Mouse (Mus musculus) left cerebral cortex, postnatal 4 days (tissue): ENCODE data around the gene Sh3bgr. TPM values are rescaled to one million over a fixed set of nuclear protein-coding genes. Genes with fewer than 3 reads are reported as not detected.

Source experiments
- DNase-seq: peaks from one replicate; pipeline ENCODE4 v3.0.0-alpha.2; 2022
- intact Hi-C: fragments of 180-260 bp; cut with DNase I; formaldehyde crosslinking; loops from one replicate; pipeline ENCODE4 v1.15.1; 2025
- total RNA-seq, 2 experiments: library from RNA; stranded (reverse); gene quantifications; 2 replicates each; pipeline ENCODE4 v1.2.3; 2021

Sh3bgr gene
- total RNA-seq, 2 experiments from 2014 or later = 1.9 to 3.3 TPM

GRCm38 (mm10) chr16:96209789-96210188 is 9.5 kb downstream of the Sh3bgr start:
- intact Hi-C loops = loop anchor here (10.0 kb wide), 1 partner anchor 465 kb away; no protein-coding TSS in a partner anchor
- DNase-seq = no peak

- intact Hi-C loops = loop anchor here (10.0 kb wide), 1 partner anchor 464 kb away; no protein-coding TSS in a partner anchor
- no peak for DNase-seq
Measured at GRCm38 (mm10) chr16:96210856-96211255, 10.6 kb downstream of the Sh3bgr start.

DNA sequence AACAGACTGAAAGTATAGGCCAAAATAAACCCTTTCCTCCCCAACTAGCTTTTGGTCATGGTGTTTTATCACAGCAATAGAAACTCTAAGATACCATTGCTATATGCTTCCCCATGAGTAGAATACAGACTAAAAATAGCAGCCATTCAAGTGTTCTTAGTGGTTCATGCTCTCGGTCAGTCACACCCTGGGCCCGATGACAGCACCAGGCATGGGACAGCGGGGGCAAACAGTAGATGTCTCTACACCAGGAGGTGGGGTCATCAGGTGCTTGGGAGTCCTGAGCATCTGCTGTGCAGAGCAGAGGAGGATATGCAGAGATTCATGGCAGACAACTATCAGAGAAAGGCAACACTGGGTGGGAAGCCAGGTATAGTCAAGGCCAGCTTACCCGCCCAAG is 12.8 kb downstream of the Sh3bgr start:
- no peak for DNase-seq
- intact Hi-C loops = loop anchor here (10.0 kb wide), 1 partner anchor 462 kb away; no protein-coding TSS in a partner anchor

DNA sequence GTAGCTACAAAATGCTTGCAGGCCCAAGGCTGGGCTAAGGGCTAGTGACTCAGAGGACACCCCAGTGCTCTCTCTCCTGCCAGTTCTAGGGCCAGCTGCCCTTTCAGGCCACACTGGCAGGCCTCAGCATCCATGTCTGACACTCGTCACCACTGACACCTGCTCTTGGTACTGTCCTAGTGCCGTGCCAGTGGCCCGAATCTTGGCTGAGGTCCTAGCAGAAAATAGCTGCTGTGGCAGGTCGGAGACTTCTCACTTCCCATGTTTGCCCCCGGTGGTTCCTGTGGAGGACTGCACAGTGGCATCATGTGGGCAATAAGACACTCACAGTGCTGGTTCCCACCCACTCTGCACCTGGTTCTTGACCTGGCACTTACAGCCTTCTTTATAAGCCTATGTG is 21.2 kb downstream of the Sh3bgr start:
- intact Hi-C loops = no loop called here
- DNase-seq = no peak

GRCm38 (mm10) chr16:96221959-96222358 is 21.7 kb downstream of the Sh3bgr start:
- intact Hi-C loops = no loop called here
- DNase-seq = no peak

DNA sequence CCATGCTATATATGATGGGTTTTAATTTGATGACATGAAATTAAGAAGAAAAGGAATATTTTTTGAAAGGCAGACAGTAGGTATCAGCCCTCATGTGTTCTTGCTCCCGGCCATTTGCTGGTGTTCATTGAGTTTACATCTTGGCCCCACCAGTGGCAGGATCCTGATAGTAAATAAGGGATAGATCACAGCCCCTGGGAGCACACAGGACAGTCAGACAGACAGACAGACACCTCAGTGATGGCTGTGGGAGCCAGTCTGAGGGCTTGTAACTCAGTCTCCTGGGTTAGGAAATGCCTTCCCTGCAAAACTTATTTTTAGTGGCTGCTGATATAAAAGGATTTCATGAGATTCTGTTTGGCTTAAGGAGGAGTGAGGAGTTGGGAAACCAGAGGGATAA is 22.2 kb downstream of the Sh3bgr start:
- intact Hi-C loops = no loop called here
- no peak for DNase-seq

GRCm38 (mm10) chr16:96228438-96228837 is 28.2 kb downstream of the Sh3bgr start:
- no peak for DNase-seq
- intact Hi-C loops = no loop called here

DNA sequence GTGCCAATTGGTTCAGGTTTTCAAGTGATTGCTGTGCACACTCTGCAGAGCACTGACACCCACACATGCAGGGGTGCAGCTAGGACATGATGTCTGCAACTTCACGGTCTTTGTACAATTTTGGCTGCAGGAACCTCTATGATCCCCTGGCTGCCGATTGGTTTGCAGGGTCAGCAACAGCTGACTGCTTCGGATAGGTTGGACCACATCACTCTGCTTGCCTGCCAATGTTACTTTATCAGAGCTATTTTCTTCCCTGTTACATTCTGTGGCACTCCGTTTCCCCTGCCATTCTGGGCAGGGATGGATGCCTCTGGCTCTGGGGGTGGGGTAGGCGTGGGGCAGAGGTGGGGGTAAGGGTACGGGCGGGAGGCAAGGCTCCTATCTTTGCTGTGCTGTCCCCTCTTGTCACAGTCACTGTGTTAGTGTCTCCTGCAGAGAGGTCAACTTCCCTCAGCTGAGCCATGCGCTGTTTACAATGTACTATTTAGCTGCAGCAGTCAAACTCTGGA is 28.9 kb downstream of the Sh3bgr start:
- no peak for DNase-seq
- intact Hi-C loops = no loop called here

GRCm38 (mm10) chr16:96230411-96230810 is 30.2 kb downstream of the Sh3bgr start:
- intact Hi-C loops = loop anchor here (2.0 kb wide), 1 partner anchor 112 kb away; no protein-coding TSS in a partner anchor

DNA sequence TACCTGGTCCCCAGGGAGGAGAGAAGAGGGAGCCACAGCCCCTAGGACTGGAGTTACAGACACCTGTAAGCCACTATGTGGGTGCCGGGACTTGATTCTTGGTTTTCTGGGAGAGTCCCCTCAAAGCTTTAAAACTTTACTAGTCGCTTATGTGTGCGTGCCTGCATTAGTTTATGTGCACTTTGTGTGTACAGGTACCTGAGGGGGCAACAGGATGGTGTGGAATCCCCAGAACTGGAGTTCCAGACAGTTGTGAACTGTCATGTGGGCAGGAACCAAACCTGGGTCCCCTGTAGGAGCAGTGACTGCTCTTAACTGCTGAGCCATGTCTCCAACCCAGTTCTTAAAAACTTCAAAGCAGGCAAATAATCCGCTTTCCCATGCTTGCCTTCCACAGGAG is 31.0 kb downstream of the Sh3bgr start:
- DNase-seq = no peak
- intact Hi-C loops = loop anchor here (2.0 kb wide), 1 partner anchor 112 kb away; no protein-coding TSS in a partner anchor

More at GRCm38 (mm10) chr16:96230411-96230810, 30.2 kb downstream of the Sh3bgr start:
- DNase-seq = peak; percentile 84

DNA sequence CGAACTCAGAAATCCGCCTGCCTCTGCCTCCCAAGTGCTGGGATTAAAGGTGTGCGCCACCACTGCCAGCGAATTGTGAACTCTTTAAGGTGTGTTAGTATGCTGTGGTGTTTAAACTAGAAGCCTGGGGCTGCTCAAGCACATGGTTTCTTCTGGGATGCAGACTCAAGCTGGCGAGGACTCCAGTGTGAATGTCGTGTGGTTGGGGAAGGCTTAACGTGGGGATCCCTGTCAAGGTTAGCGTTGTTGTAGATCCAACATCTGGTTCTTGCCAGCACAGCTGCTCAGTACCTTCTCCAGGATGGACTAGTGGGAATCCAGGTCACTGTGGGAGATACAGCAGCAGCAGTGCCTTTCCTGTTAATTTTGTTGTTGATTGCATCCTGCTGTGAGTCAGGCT is 31.7 kb downstream of the Sh3bgr start:
- intact Hi-C loops = loop anchor here (2.0 kb wide), 1 partner anchor 111 kb away; no protein-coding TSS in a partner anchor
- no peak for DNase-seq

DNA sequence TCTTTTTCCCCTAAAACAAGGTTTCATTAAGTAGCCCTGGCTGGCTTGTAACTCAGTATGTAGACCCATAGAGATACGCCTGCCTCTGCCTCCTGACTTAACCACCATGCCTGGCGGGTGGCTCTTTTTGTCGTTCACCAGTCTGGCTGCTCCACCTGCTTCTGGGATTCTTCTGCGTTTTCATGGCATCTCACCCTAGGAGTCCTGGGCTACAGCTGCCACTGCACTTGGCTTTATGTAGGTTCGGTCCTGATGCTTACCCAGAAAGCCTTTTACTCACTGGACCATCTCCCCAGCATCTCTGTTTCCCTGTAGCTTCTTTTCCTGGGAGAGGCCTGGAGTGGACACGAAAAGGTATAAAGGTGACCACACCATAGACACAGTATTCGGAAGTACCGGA is 33.7 kb downstream of the Sh3bgr start:
- intact Hi-C loops = no loop called here
- no peak for DNase-seq

GRCm38 (mm10) chr16:96235366-96235970 is 35.2 kb downstream of the Sh3bgr start, which contains the start of gene B3galt5:
TSS of gene B3galt5 (plus strand) at chr16:96235801.
- no peak for DNase-seq
- intact Hi-C loops = no loop called here

GRCm38 (mm10) chr16:96244496-96244895 is 44.2 kb downstream of the Sh3bgr start:
- intact Hi-C loops = no loop called here
- DNase-seq = no peak

GRCm38 (mm10) chr16:96249635-96250034 is 49.4 kb downstream of the Sh3bgr start:
- DNase-seq = peak; percentile 87

GRCm38 (mm10) chr16:96252146-96252545 is 51.9 kb downstream of the Sh3bgr start:
- intact Hi-C loops = no loop called here
- DNase-seq = no peak

More at GRCm38 (mm10) chr16:96249635-96250034, 49.4 kb downstream of the Sh3bgr start:
- intact Hi-C loops = no loop called here

- intact Hi-C loops = no loop called here
- no peak for DNase-seq
Measured at GRCm38 (mm10) chr16:96258429-96258828, 58.2 kb downstream of the Sh3bgr start.

DNA sequence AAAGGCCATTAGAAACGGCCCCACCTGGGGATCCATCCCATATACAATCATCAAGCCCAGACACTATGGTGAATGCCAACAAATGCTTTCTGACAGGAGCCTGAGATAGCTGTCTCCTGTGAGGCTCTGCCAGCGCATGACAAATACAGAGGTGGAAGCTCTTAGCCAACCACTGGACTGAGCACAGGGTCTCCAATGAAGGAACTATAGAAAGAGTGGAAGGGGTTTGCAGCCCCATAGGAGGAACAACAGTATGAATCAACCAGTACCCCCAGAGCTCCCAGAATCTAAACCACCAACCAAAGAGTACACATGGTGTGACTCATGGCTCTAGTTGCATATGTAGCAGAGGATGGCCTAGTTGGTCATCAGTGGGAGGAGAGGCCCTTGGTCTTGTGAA is 71.5 kb downstream of the Sh3bgr start:
- DNase-seq = no peak
- intact Hi-C loops = no loop called here

DNA sequence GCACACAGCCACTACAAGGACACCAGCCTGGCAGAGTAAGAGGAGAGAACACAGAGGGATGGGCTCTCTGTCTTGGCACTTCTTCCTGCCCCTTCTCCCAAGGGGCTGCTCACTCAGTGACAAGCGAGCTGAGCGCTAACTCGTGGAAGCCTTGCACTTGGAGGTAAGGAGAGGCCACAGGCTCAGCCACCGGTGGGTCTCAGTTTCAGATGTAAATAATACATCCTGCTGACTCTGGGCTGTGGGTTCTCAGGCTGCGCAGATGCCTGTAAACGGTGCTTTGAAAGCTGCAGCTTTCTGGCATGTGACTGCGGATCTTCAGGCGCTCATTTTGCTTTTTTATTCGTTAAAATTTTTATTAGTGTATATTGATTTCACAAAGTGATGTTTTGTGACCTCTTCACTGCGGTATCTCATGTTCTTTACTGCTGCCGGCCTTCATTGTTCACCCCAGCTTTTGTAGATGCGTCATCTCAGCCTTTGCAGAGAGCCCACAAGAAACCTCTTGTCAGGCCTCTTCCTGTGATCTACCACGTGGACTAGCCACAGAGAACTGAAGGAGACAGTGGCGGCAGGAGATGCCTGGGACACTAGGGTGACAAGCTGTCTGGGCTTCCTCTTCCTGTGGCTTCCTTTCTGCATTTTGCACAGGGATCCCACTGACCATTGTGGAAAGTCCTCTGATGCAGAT is 72.8 kb downstream of the Sh3bgr start:
- peak; percentile 43 for DNase-seq
- intact Hi-C loops = no loop called here

DNA sequence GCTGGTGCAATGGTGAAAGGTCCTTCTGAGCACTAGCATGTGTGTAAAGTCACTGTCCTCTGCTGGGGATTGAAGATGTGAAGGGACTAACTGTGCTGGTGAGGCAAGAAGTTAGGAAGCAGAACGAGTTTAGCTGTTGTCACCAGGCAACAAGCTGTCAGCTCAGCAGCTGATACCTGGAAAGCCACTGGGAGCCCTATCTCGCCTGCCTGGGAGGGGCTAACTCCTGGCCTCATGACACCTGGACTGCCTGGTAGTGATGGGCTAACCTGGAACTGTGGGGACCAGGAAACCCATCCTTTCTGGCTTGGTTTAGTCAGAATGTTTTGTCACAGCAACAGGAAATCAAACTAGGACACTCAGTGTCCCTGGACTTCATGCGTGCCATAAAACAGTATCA is 76.3 kb downstream of the Sh3bgr start:
- intact Hi-C loops = no loop called here
- no peak for DNase-seq
